Mouse (Mus musculus) adrenal gland, postnatal 0 days (tissue): ENCODE results near the gene Cux1. TPM values are rescaled to one million over a fixed set of nuclear protein-coding genes. Genes with fewer than 3 reads are reported as not detected.

Source experiments
- microRNA-seq: library from miRNA; unstranded; fragments of <30 nt; microRNA quantifications from one replicate; pipeline ENCODE4, GENCODE M21; 2016; ENCODE audit warnings: borderline replicate concordance; ENCODE audit not compliant: insufficient number of aligned reads
- polyA plus RNA-seq: library from polyadenylated mRNA; unstranded; fragments of >200 nt; fragmentation: Nextera tagmentation; extraction: Ambion mirVana; gene quantifications from 2 replicates; pipeline ENCODE4 v1.2.1, GENCODE M21; 2015

Cux1 gene
- 32.5 and 49.5 TPM in 2 replicates for polyA plus RNA-seq

DNA sequence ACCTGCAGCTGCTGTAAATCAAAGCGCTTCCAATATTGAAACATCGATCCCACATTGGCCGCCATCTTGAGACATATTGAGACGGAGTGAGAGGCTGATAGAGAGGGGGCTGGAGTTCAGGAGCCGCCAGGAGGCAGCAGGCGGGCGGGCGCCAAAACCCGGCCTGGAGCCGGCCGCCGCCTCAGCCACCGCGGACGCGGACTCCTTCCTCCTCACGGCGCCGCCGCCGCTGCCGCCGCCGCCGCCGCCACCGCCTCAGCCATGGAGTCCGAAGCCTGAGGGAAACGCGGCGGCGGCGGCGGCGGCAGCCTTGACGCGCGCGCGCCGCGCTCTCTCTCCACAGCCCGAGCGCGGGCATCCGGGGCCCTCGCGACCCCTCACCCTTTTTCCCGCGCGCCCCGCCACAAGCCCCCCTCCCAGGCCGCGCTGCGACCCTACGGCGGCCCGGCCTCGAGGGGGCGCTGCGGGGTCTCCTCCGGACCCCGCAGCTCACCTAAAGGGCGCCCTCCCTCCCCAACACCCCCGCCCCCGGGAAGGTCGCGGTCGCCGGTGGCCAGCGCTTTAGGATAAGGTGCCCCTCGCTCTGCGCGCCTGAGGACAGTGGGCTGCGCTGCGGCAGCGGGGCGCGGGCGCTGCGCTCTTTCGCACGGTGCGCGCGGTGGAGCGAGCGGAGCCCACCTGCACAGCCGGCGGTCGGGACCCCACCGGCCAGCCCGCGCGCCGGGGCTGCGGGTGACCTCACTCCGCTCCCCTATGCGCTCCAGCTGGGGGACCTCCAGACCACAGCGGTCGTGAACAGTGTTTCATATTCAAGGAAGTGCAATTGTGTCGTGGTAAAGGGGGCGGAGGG lies at the start of gene Cux1:
Gene Cux1 (minus strand): TSS at position 315 of the 850 bp plus-strand sequence.

DNA sequence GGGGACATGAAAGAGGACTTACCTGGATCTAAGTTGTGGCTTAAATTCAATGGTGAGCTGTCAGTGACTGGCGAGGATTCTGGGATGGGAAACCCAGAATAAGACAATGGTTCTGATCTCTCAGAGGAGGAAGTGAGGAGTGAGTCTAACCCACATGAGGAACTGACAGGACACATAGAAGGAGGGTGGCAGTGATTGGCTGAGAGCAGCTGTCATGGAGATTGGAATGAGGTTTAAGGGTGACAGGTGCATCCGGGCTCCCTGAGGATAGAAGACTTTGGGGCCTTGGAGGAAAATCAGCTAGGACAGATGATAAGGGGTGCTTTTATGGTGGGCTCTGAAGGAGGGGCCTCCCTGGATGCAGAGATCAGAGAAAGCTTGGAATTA lies 320.8 kb downstream of the Cux1 start, which contains the start of gene Sh2b2:
Gene Sh2b2 (minus strand): TSS at position 105 of the 387 bp plus-strand sequence.

DNA sequence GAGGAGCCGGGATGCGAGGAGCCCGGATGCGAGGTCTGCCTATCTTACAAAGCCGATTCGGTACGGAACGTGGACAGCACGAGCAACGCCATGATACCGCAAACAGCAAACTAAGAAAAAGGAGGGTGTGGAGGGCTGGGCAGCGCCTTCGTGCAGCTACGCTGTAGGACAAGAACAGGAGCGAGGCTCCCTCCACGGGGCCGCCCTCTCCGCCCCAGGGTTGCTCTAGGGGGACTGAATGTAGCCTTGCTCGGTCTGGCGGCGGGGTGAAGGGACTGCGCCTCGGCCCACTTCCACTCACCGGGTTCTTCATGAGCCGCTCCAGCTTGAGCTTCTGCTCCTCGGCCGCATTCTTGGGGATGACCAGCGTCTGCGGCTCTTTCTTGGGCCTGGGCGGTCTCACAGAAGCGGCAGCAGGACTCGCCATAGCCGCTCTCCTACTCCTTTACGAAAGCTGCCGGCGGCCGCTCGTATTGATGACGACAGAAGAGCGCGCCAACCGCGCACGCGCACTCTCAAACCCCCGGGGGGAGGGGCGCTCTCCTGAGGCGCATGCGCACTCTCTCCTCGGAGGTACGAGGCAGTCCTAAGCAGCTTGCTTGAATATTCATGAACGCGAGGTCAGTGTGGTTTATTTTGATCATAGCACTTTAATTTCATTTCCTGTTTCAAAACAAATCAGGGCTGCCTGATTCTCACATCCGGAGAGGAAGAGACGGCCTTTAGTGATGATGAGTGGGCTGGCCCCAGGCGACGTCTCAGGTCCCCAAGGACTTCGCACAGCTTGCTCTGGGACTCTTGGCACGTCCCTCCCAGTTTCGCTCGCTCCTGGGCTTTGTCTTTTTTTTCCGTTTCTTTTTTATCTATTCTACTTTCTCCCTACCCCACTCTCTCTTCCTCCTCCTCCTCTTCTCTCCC lies 368.6 kb downstream of the Cux1 start, which contains the start of gene Prkrip1:
Gene Prkrip1 (minus strand): TSS at position 490 of the 918 bp plus-strand sequence.

Small RNAs within 50 kb of the gene (microRNA-seq; reads per million reads assigned to microRNA genes)
- gene Mir721, result not detected

Other genes with a start within 250 kb of the Cux1 start
- not detected in 2 replicates for gene Myl10, start 125.7 kb upstream of the Cux1 start, polyA plus RNA-seq